Mouse (Mus musculus): ENCODE measurements around the gene Zfp410.

GRCm38 (mm10) chr12:84347192-84347591 lies 30.5 kb downstream of the Zfp410 start:
- no peak for TF ChIP-seq USF2 (IDR thresholded peaks at IDR 0.05; ENCODE audit: borderline replicate concordance in 1 of 2, insufficient read depth in 1 of 2, low read depth in 1 of 2, low read length in 2 of 2)
- no peak for TF ChIP-seq HCFC1 (IDR thresholded peaks at IDR 0.05; ENCODE audit: low read depth, low read length)
- peak; percentile 36 to 57 (median 51) for TF ChIP-seq CTCF (IDR thresholded peaks at IDR 0.05 in 2 of 3, conservative IDR thresholded peaks at IDR 0.05 in 1 of 3; ENCODE audit: control insufficient read depth in 1 of 3, insufficient read depth in 1 of 3, low read depth in 2 of 3, low read length in 3 of 3, poor library complexity in 1 of 3, severe bottlenecking in 1 of 3)
- no peak for TF ChIP-seq MAFK (IDR thresholded peaks at IDR 0.05; ENCODE audit: borderline replicate concordance, low read depth, low read length)

Measured in MEL (cell line).